Mouse (Mus musculus) lung, adult 2 months (tissue): ENCODE data around the gene Gtf3c3. TPM values are rescaled to one million over a fixed set of nuclear protein-coding genes. Genes with fewer than 3 reads are reported as not detected.

Source experiments
- DNase-seq: peaks from one replicate; pipeline ENCODE4 v3.0.0; 2022
- H3K4me1 ChIP-seq: fragments of 200-500 bp; 2 replicates; pipeline ENCODE4 v1.6.1; 2011; ENCODE audit warnings: low read length; ENCODE audit not compliant: control insufficient read depth, insufficient read depth
- H3K4me3 ChIP-seq: fragments of 200-500 bp; replicated peaks from 2 replicates; pipeline ENCODE3; 2011; ENCODE audit warnings: low read depth, mild to moderate bottlenecking, control low read depth, low read length; ENCODE audit errors: extremely low read depth
- CTCF ChIP-seq: fragments of 200-500 bp; IDR thresholded peaks from 2 replicates; pipeline ENCODE4 v1.5.1; 2011; ENCODE audit warnings: mild to moderate bottlenecking, low read length, control low read depth; ENCODE audit not compliant: insufficient read depth
- POLR2A ChIP-seq: fragments of 200-500 bp; IDR thresholded peaks from 2 replicates; pipeline ENCODE4 v1.6.1; 2011; ENCODE audit warnings: low read depth, mild to moderate bottlenecking, control low read depth, low read length, borderline replicate concordance; ENCODE audit errors: extremely low read depth
- WGBS: fragments of 180-500 bp; shearing (Covaris S2); methylation state at CpG from one replicate; pipeline ENCODE4 v1.1.7; 2018; 5-methylcytosine and 5-hydroxymethylcytosine counted together
- polyA plus RNA-seq: library from polyadenylated mRNA; depleted of rRNA; stranded (reverse); fragments of >200 nt; gene quantifications from 2 replicates; pipeline ENCODE4 v1.2.3, GENCODE M21; 2012; rRNA removed

The Gtf3c3 gene
- polyA plus RNA-seq, 1 experiment = 4.5 TPM

DNA sequence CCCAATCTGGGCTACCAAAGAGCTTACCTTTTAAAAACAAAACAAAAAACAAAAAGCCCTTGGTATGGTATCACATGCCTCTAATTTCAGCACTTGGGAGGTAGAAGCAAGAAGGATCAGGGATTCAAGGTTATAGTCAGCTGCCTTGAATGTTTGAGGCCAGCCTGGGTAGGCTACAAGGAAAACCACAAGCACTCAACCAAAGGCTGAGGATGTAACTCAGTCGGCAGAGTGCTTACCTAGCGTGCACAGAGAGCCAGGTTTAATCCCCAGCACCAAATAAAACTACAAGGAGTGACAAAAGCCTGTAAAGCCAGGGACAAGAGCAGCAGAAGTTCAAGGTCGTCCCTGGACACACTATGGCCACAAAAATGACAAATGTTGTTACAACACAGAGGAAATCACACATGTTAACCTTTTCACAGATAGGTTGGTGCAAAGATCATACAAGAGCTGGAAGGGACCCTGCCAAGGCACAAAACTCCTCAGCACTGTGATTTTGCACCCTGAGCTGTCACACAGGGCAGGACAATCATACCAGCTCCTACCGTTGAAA is 16.5 kb downstream of the Gtf3c3 start:
- DNase-seq = no peak
- H3K4me1 ChIP-seq = no peaks in the 10 kb centered on the region
- WGBS = 82% methylated on average over 4 of the region's 4 CpGs
- TF ChIP-seq CTCF (no peak), POLR2A (no peak)
- no peak overlapping the region for H3K4me3 ChIP-seq

DNA sequence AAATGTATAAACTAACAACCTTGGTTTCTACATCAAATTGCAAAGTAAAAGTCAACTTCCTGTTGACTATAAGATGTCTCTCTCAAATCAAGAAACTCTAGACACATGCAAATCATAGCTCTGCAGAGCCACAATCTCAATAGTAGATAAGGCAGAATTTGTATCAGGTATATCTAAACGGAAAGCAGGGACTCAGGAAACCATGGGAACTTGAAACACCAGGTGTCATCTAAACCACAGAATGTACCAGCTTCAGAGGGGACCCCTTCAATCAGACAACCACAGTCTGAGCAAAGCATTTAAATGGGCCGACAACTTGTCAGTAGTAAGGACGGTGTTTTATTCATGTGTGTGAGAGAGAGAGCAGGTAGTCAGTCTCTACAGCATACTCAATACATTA is 17.1 kb downstream of the Gtf3c3 start:
- no peak overlapping the region for H3K4me3 ChIP-seq
- TF ChIP-seq POLR2A = no peak
- TF ChIP-seq CTCF = no peak
- 91% methylated on average over 3 of the region's 3 CpGs for WGBS
- H3K4me1 ChIP-seq = no peaks in the 10 kb centered on the region
- no peak for DNase-seq

DNA sequence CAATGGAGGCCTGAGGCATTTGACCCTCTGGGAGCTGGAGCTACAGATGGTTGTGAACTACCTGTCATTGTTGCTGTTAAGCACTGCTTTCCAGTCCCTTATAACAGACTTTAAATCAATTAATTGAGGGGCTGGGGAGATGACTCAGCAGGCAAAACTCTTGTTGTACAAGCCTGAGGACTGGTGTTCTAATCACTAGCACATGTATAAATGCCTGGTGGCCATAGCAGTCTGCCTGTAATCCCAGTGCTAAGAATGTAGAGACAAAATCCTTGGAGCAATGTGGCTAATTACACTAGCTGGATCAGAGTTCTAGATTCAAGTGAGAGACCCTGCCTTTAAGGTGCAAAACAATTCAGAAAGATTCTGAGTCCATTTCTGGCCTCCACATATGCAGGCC is 36.0 kb downstream of the Gtf3c3 start:
- TF ChIP-seq CTCF (no peak), POLR2A (no peak)
- Histone ChIP-seq H3K4me1 (no peaks in the 10 kb centered on the region), H3K4me3 (no peak overlapping the region)
- no peak for DNase-seq

DNA sequence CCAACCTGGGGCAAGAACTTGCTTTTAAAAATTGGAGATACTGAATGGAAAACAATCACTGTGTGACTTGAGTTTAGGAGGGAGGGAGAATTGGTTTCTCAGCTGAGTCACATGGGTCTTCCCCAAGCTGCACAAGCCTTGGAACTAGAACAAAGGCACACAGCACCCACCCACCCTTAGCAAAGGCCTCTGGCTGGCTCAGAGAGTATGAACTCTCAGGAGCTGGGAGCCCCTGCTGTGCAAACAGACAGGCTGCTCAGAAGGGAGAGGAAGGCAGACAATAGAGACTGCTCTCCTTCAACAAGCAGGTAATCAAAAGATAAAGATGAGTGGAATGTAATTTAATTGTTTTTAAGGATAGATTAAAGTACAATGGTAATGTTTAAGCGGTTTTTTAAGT is 54.5 kb downstream of the Gtf3c3 start:
- WGBS = 53% methylated on average over 1 of the region's 1 CpGs
- TF ChIP-seq CTCF = no peak
- no peak for TF ChIP-seq POLR2A
- no peak for DNase-seq
- H3K4me1 ChIP-seq = no peaks in the 10 kb centered on the region
- no peak overlapping the region for H3K4me3 ChIP-seq

DNA sequence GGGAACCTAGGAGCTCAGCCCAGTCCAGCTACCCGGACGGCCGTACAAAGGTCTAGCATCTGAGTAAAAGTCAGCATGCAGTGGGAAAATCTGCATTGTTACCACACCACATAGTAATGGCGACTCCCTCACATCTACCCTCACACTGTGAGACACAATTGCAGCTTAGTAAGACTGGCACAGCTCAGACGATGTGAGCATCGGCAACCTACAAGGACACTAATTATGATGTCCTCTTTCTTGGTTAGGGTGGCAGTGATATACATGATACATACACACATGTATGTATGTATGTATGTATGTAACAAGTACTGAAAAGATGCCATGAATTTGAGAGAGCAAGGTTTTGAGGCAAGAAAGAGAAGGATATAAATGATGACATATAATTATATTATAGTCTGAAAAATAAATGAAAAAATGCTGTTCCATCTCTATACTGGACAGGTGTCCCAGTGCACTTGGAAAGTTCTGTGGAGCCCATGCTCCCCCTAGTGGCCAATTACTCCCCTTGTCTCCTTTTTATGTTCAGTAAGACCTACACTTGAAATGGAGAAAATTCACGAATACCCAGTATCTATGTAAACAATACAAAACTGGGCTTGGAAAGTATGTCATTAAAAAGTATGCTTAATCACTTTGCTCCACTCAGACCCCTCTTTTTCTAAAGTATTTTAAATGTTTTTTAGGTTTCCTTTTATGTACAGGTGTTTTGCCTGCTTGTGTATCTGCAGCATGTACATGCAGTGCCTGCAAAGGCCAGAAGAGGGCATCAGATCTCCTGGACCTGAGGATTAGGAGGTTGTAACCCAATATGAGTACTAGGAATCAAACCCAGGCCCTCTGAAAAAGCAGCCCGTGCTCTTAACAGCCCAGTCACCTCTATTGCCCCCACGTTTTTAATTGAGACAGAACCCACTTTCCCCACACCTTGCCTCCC is 57.5 kb downstream of the Gtf3c3 start:
- no peak overlapping the region for H3K4me3 ChIP-seq
- TF ChIP-seq POLR2A (no peak), CTCF (peak; percentile 52)
- H3K4me1 ChIP-seq = no peaks in the 10 kb centered on the region
- DNase-seq = peak; percentile 38
- WGBS = 83% methylated on average over 9 of the region's 9 CpGs

DNA sequence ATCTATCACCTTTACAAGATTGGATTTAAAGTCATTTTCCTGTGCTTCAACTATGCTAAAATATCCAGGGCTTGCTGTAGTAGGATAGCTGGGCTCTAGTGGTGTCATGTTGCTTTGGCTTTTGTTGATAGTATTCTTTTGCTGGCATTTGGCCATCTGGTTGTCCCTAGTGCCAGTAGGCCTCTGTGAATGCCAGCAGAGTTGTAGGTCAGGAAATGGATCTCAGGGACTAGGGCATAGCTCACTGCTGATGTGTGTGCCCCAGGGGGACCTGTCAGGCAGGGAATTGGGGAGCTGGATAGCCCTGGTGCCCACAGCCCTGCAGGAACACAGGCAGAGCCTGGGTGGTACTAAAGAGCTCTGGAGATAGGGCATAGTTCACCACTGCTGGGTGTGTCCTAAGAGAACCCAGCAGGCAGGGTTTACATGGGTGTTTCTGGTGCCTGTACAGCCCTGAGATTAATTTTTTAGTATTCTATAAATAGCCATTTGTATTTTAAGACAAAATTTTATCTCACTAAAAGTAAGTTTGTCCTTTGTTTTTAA is 61.2 kb downstream of the Gtf3c3 start:
- H3K4me1 ChIP-seq = no peaks in the 10 kb centered on the region

DNA sequence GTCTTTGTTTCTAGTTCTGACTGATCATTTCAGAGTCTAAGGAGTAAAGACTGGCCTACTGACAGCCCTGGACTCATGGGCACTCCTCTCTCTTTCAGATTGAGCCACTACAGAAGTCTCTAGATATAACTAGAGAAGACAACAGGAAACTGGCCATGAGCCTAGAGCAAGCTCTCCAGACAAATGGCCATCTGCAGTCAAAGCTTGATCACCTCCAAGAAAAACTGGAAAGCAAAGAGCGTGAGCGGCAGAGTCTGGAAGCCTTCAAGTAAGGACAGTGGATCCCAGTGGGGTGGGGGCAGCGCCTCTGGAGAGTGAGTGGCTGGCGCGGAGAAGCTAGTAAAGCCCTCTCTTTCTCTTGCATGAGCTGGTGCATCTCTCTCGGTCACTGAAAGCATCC is 82.2 kb downstream of the Gtf3c3 start:
- TF ChIP-seq POLR2A (no peak), CTCF (no peak)
- Histone ChIP-seq H3K4me1 (no peaks in the 10 kb centered on the region), H3K4me3 (no peak overlapping the region)
- DNase-seq = no peak
- WGBS = 79% methylated on average over 6 of the region's 6 CpGs

More for the DNA sequence above, 61.2 kb downstream of the Gtf3c3 start:
- no peak for TF ChIP-seq CTCF
- TF ChIP-seq POLR2A = no peak
- no peak overlapping the region for H3K4me3 ChIP-seq
- no peak for DNase-seq

DNA sequence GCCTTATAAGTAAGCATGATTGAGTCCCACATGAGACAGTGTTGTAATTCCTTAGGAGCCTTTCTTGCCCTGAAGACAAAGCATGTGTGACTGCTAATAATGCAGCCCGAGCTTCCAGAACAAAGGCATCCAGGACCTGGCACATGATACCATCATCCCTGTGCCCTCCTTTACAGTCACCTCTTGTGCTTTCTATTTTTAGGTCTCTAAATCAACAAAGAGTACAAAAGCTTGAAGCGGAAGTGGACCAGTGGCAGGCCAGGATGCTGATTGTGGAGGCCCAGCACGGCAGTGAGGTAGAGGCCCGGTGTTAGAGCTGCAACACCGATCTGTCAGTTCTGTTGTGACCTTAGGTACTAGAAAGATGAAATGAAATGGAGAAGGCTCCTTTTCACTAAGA is 83.3 kb downstream of the Gtf3c3 start:
- TF ChIP-seq CTCF (no peak), POLR2A (no peak)
- no peak for DNase-seq

DNA sequence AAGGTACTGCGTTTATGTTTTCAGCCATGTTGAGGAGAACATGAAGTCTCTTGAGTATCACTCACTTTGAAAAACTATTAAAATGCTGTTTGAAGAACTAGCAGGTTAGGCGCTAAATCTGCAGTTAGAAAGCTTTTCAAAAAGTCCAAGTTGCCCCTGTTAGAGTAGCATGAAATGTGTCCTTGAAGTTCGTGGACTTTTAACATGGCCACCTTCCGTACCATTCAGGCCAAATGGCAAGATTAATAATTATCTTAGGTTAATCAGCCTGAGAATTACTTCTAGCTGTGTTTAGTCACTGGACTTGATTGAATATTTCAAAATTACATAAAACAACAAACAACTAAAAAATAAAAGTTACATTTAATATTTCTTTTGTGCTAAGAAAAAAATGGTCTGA is 84.0 kb downstream of the Gtf3c3 start:
- TF ChIP-seq CTCF (no peak), POLR2A (no peak)
- Histone ChIP-seq H3K4me3 (no peak overlapping the region), H3K4me1 (no peaks in the 10 kb centered on the region)
- WGBS = 94% methylated on average over 4 of the region's 4 CpGs
- DNase-seq = no peak

More for the DNA sequence above, 83.3 kb downstream of the Gtf3c3 start:
- WGBS = 45% methylated on average over 5 of the region's 5 CpGs
- no peaks in the 10 kb centered on the region for H3K4me1 ChIP-seq
- H3K4me3 ChIP-seq = no peak overlapping the region

Other genes starting within 250 kb of the Gtf3c3 start
- 5.8 and 7.7 TPM in 2 replicates for gene Hecw2, start 243.8 kb downstream of the Gtf3c3 start, polyA plus RNA-seq
- gene Ccdc150, start 188.3 kb downstream of the Gtf3c3 start, polyA plus RNA-seq = 0.09 and 0.25 TPM in 2 replicates
- gene Pgap1, start 118.7 kb upstream of the Gtf3c3 start, polyA plus RNA-seq = 0.67 and 1.4 TPM in 2 replicates